Mouse (Mus musculus) lung, embryonic 15.5 days (tissue): Measurements from ENCODE around the gene Kmt5c. TPM values are rescaled to one million over a fixed set of nuclear protein-coding genes. Genes with fewer than 3 reads are reported as not detected.

Experiments used
- ATAC-seq: fragments of 200-750 bp; cut with Nextera tagmentation; 2 replicates; pipeline ENCODE4 v1.8.0; 2017; ENCODE audit warnings: moderate number of reproducible peaks, borderline replicate concordance; ENCODE audit not compliant: low FRiP score, low TSS enrichment; ENCODE audit errors: extremely low read depth
- H3K27ac ChIP-seq: fragments of 300-500 bp; sonication (generic); 2 replicates; pipeline ENCODE4 v1.5.1; 2015; ENCODE audit warnings: moderate library complexity, mild to moderate bottlenecking, inconsistent platforms
- H3K27me3 ChIP-seq: fragments of 300-500 bp; sonication (generic); 2 replicates; pipeline ENCODE4 v1.6.1; 2015; ENCODE audit warnings: inconsistent platforms
- H3K36me3 ChIP-seq: fragments of 300-500 bp; sonication (generic); 2 replicates; pipeline ENCODE4 v1.6.1; 2015; ENCODE audit warnings: inconsistent platforms
- H3K4me1 ChIP-seq: fragments of 300-500 bp; sonication (generic); 2 replicates; pipeline ENCODE4 v1.6.1; 2015; ENCODE audit warnings: inconsistent platforms
- H3K4me2 ChIP-seq: fragments of 300-500 bp; sonication (generic); 2 replicates; pipeline ENCODE4 v1.6.1; 2015; ENCODE audit warnings: inconsistent platforms, mild to moderate bottlenecking, moderate library complexity
- H3K4me3 ChIP-seq: fragments of 300-500 bp; sonication (generic); 2 replicates; pipeline ENCODE4 v1.5.1; 2015; ENCODE audit warnings: mild to moderate bottlenecking, inconsistent platforms
- H3K9ac ChIP-seq: fragments of 300-500 bp; sonication (generic); 2 replicates; pipeline ENCODE4 v1.6.1; 2015; ENCODE audit warnings: inconsistent platforms
- H3K9me3 ChIP-seq: fragments of 300-500 bp; sonication (generic); 2 replicates; pipeline ENCODE4 v1.6.1; 2016; ENCODE audit warnings: inconsistent platforms
- WGBS: fragments of 180-500 bp; shearing (Covaris S2); methylation state at CpG from one replicate; pipeline ENCODE4 v1.1.7; 2015; 5-methylcytosine and 5-hydroxymethylcytosine counted together
- polyA plus RNA-seq: library from polyadenylated mRNA; unstranded; fragments of >200 nt; fragmentation: Nextera tagmentation; extraction: Ambion mirVana; gene quantifications from 2 replicates; pipeline ENCODE4 v1.2.1, GENCODE M21; 2015

The Kmt5c gene
- polyA plus RNA-seq, 1 experiment from 2014 or later = 60.3 TPM

DNA sequence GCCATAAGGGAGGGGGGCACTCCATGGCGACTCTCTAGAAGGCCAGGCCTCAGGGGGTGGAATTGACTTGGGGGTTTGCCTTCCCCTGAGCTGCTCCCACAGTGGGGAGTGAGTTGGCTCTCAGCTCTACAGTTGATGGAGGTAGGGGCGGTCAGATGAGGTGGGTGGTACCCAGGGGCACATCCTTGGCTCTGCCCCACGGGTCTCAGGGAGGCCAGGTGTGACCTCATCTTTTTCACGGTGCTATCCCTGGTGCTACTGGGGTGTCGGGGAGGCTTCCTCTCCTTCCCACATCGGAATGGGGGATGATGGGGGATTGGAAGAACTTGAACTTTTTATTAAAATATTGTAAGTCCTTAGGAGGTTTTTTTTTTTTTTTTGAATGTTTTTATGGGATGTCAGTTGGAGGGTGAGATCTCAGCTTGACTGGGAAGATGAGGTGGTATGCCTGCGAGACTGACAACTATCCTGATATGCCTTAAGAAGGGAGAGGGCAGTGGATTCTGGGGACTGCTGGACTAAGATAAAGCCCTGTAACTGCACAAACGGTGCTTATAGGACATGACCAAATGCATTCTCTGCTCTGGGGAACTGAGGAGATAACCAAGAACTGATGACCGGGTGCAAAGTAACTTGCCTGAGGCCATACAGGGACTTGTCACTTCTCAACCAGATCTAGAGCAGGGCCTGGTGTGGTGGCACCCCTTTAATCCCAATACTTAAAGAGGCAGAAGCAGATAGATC, 7.4 kb downstream of the Kmt5c start:
- WGBS = 59% methylated on average over 9 of the region's 9 CpGs
- H3K4me2 ChIP-seq = no peak overlapping the region
- H3K4me3 ChIP-seq = no peak overlapping the region
- no peaks in the 10 kb centered on the region for H3K9me3 ChIP-seq
- peaks cover 17% of the 10 kb centered on the region for H3K36me3 ChIP-seq
- H3K27ac ChIP-seq = no peak overlapping the region
- peaks cover 22% of the 10 kb centered on the region for H3K4me1 ChIP-seq
- no peak overlapping the region for H3K9ac ChIP-seq
- ATAC-seq = no peak
- H3K27me3 ChIP-seq = no peaks in the 10 kb centered on the region

DNA sequence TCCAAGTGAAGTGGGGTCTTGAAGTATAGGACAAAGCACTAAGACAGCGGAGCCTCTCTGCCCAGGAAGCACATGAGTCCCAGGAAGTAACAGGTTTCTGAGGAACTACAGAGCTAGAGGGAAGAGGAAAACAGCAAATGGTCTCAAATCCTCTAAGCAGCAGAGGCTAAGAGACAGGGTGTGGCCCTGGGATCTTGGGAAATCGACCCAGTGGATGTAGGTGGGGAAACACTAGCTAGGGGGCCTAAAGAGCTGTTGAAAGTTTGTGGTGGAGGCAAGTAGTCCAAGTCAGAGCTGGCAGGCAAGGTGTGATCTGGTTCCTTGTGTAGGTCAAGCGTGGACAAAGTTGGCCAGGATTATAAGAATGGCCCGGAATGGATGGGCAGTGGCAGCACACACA, 8.4 kb downstream of the Kmt5c start:
- Histone ChIP-seq H3K4me3 (no peak overlapping the region), H3K27ac (no peak overlapping the region), H3K27me3 (no peaks in the 10 kb centered on the region), H3K9ac (no peak overlapping the region), H3K36me3 (peaks cover 17% of the 10 kb centered on the region), H3K4me1 (peaks cover 21% of the 10 kb centered on the region), H3K9me3 (no peaks in the 10 kb centered on the region), H3K4me2 (no peak overlapping the region)
- WGBS = 69% methylated on average over 4 of the region's 4 CpGs
- ATAC-seq = no peak

DNA sequence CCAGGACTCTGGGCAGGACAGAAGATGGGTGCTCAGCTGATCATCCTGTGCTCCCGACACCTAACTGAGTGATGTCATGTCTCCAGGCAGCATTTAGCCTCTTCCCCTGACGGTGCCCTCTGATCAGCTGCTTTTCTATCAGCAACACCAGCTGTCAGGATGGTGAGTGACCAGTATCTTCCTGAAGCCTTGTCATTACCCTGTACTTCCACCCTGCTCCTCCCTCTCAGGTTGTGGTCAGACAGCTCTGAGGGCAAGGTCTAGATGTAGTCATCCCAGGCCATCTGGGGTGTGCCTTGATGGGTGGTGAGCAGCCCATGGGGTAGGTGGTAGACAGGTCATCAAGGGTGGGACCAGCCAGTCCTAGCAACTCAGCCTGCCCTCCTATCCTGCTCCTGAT, 9.3 kb downstream of the Kmt5c start:
- Histone ChIP-seq H3K4me1 (peaks cover 19% of the 10 kb centered on the region), H3K4me3 (no peak overlapping the region), H3K27me3 (no peaks in the 10 kb centered on the region), H3K27ac (no peak overlapping the region), H3K4me2 (no peak overlapping the region), H3K9ac (no peak overlapping the region), H3K36me3 (peaks cover 16% of the 10 kb centered on the region), H3K9me3 (no peaks in the 10 kb centered on the region)
- 52% methylated on average over 2 of the region's 2 CpGs for WGBS
- ATAC-seq = no peak

DNA sequence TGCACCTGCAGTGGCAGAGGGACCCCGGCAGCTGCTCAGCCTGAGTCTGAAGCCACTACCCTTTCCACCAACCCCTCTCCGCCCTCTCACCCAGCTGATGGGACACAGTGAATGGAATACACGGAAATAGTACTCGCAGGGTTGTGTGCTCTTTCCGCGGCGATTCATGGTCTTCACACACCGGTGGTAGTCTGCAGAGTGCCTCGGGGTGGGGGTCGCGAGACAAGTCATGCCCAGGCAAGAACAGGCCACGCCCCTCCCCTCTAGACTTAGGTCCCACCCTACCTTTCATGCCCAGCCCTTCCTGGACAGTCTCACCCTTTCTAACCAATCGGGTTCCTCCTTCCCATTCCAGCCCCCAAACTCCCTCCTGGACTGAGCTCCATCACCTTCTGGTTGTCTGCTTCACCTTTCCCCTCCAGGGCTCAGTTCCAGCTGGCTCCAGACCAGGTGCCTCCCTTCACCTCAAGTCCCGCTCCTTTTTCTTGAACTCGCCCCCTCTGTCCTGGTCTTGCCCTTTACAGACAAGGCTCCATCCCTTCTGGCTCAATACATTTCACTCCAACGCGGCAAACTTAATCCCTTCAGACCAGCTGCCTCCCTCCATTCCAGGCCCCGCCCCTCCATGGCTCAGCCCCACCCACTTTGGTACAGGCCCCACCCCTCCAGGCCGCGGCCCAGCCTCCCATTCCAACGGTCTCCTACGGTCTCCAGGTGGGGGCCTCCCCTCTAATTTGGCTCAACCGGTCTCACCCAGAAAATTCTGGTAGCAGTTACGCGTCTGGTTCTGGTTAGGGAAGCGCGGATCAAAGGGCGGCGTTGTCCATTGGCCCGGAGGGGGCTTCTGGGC, 12.3 kb downstream of the Kmt5c start:
- Histone ChIP-seq H3K9me3 (no peaks in the 10 kb centered on the region), H3K4me1 (peaks cover 19% of the 10 kb centered on the region), H3K9ac (peak overlapping the region; percentile 11; the same call in 1 of the 2 replicates), H3K36me3 (no peaks in the 10 kb centered on the region), H3K4me2 (peak overlapping the region; percentile 71), H3K27me3 (no peaks in the 10 kb centered on the region), H3K27ac (peak overlapping the region; percentile 56), H3K4me3 (peak overlapping the region; percentile 45)
- ATAC-seq = peak; percentile 81
- 3% methylated on average over 30 of the region's 30 CpGs for WGBS

DNA sequence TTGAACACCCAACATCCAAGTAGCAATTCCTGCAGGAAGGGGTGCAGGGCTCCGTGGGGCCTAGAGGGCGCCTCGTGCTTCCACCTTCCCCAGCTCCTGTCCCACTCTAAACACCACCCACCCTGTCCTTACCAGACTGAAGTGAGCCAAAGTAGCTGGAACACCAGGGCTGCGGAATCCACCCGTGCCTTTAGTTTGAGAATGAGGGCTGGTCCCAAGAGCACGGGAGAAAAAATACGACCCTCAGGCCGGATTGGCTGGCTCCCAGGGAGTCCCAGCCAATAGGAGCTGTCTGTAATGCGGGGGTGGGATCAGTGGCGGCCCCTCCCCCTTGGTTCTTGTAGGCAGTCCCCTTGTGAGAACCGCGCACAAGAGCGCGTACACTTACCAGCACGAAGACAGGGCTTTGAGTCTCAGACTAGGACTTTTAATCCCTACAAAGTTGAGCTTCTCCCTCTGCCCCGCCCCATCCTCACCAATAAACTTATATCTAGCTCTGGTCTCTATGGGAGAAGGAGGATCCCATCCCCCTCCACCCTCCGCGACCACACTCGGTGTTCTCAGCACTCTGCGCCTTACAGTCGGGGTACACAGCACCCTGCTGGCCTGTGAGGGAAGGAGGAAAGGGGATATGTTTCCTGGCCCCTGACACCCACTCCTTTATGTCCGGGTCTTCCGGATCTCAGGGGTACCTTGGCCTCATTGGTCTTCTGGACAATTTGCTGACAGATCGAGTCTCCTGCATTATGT, 13.1 kb downstream of the Kmt5c start, which contains the start of gene Cox6b2:
TSS of gene Cox6b2 (minus strand) at position 274 of the 750 bp plus-strand sequence.
- H3K4me1 ChIP-seq = peaks cover 19% of the 10 kb centered on the region
- H3K27ac ChIP-seq = peak within 1 kb of the TSS; percentile 56
- no peaks in the 10 kb centered on the region for H3K36me3 ChIP-seq
- ATAC-seq = peak; percentile 93
- peak within 1 kb of the TSS; percentile 45 for H3K4me3 ChIP-seq
- WGBS = 2% methylated on average over 24 of the region's 24 CpGs
- H3K4me2 ChIP-seq = peak within 1 kb of the TSS; percentile 71
- no peaks in the 10 kb centered on the region for H3K27me3 ChIP-seq
- H3K9me3 ChIP-seq = no peaks in the 10 kb centered on the region
- peak within 1 kb of the TSS; percentile 11 for H3K9ac ChIP-seq

DNA sequence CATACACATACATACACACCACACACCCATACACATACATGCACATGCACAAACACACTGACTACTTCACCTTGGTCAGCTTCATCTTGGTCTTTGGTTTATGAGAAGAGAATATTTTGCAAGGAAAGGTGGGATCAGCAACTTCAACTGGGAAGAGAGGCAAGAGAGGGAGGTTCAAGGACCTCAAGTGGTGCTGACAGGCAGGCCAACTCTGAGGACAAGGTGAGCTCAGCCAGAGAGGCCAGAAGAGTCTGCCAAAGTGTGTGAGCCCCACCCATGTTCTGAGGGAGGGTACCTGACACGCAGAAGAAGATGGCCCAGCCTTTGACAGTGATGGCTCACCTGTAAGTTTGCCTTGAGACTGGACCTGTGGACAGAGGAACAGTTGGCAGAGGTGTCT, 19.8 kb downstream of the Kmt5c start:
- H3K27me3 ChIP-seq = no peaks in the 10 kb centered on the region
- no peaks in the 10 kb centered on the region for H3K4me1 ChIP-seq
- no peak overlapping the region for H3K9ac ChIP-seq
- WGBS = 20% methylated on average over 1 of the region's 1 CpGs
- no peaks in the 10 kb centered on the region for H3K36me3 ChIP-seq
- no peak overlapping the region for H3K4me3 ChIP-seq
- ATAC-seq = no peak
- no peak overlapping the region for H3K27ac ChIP-seq
- no peak overlapping the region for H3K4me2 ChIP-seq
- H3K9me3 ChIP-seq = no peaks in the 10 kb centered on the region

DNA sequence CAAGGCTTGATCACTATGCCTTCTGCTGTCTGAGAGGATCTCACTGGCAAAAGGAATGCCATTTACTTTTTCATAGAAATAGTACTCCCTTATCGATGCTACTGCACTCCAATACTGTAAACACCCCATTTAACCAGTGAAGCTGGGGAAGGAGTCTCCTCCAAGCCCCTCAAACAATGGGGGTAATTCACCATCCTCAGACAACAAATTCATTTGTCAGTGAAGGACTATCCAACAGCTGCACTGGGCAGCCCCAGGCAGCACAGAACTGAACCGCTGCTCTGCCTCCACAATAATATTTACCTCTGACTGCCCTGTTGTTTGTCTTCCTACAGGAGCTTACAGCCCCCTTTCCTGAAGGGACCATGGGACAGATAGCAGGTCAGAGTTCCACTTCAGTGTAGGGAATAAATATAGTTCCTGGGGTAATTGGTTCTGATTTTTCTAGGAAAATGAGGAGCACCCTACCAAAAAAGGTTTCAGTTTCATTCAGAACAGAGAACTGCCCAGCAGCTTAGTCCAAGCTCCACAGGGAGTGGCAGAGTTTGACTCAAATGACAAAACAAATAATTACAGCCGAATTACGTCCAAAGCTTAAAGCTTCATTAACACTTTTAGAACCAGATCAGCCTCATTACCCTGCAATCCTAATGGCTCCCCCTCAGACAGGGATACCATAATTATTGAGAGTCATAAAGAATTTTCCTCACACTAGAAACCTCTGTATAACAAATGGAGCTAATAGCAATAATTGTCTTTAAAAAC, 25.2 kb downstream of the Kmt5c start:
- 16% methylated on average over 4 of the region's 4 CpGs for WGBS
- Histone ChIP-seq H3K9ac (no peak overlapping the region), H3K4me1 (no peaks in the 10 kb centered on the region), H3K4me3 (no peak overlapping the region), H3K27ac (no peak overlapping the region), H3K36me3 (no peaks in the 10 kb centered on the region), H3K9me3 (no peaks in the 10 kb centered on the region), H3K4me2 (no peak overlapping the region), H3K27me3 (0 out of 2 replicates have a peak, but pooled peaks cover 2% of the 10 kb centered on the region)
- no peak for ATAC-seq

DNA sequence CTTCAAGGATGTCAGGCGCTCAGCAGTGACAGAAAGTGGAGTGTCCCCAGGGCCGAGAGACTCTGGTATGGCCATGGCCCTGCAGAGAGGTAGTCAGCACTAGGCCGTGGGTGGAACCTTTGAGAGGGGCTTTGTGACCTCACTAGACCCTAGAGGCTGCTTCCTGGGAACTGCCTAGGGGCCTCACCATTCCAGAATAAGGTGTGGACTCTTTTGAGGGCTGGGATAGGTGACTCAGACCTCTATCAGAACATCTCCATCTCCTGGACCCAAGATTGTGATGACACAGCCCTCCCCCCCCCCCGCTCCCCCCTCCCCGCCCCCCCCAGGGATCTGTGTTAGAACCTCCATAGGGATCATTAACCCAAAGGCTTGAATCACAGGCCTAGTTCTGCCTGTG, 31.3 kb downstream of the Kmt5c start, which contains the start of gene Fam71e2:
TSS of gene Fam71e2 (minus strand) at position 101 of the 400 bp plus-strand sequence.
- WGBS = 48% methylated on average over 5 of the region's 5 CpGs
- no peak within 1 kb of the TSS for H3K4me3 ChIP-seq
- H3K9ac ChIP-seq = no peak within 1 kb of the TSS
- peaks cover 14% of the 10 kb centered on the region for H3K27me3 ChIP-seq
- H3K27ac ChIP-seq = no peak within 1 kb of the TSS
- no peaks in the 10 kb centered on the region for H3K4me1 ChIP-seq
- no peaks in the 10 kb centered on the region for H3K36me3 ChIP-seq
- no peak within 1 kb of the TSS for H3K4me2 ChIP-seq
- no peak for ATAC-seq
- H3K9me3 ChIP-seq = no peaks in the 10 kb centered on the region

DNA sequence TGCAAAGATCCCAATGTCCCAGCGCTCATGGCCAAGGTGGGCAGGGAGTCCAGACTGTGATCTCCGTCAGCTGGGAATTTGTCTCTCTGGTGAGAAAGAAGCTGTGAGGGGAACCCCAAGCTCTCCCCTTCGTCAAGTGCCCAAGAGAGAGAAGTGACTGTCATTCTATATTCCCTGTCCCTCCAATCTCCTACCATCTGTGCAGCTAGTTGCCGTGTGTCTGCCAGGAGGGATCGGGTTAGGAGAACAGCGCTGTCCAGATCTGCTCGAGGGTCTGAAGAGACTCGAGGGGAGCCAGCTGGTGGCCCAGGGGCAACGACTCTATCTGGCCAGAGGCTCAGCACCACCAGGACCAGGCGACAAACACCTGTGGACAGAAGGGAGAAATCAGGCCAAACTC, 36.2 kb downstream of the Kmt5c start:
- 50% methylated on average over 10 of the region's 10 CpGs for WGBS

DNA sequence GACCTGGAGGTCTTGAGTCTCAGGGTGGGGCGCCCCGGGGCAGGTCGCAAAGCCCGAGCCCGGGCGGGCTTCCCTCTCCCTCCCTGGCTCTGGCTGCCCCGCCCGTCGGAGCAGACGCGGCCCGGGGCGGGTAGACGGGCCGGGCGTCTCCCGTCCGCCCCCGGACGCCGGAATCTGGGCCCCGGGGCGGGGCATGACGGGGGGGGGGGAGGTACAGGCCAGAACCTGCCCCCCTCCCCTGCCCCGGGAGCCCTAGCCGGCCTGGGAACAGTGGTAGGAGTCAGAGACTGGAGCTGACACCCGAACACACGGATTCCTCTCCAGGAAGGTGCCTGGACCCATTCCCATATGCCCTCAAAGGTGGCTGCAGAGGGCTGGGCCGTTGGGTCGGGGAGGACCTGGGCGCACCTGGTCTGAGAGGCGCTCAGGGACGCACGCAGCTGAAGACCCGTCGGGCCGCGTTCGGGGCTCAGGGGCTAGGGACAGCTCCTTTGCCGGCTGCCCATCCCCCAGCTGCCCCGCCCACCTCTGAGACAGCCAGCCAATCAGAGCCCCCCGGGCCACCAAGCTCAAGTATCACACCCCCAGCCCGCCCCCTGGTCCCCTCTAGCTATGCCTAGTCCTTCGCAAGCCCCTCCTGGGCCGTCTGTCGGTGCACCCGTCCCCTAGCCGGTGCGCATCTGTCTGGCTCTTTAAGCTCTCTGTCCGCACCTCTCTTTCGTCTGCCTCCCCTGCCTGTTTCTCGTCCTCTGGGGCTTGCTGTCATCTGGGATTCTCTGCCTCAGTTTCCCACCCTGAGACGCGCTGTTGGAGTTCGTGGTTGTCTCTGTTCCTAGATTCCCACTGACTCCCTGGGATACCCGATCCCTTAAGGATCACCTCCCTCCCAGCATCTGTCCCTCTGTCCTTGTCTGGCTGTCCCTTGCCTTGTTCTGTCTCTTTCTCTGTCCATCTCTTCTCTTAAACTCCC, 37.2 kb downstream of the Kmt5c start:
- WGBS = 1% methylated on average over 39 of the region's 56 CpGs
- H3K27ac ChIP-seq = no peak overlapping the region
- H3K4me2 ChIP-seq = peak overlapping the region; percentile 52
- H3K4me1 ChIP-seq = peaks cover 10% of the 10 kb centered on the region
- no peak overlapping the region for H3K9ac ChIP-seq
- peak overlapping the region; percentile 31 for H3K4me3 ChIP-seq
- ATAC-seq = peak; percentile 75
- no peaks in the 10 kb centered on the region for H3K9me3 ChIP-seq
- no peaks in the 10 kb centered on the region for H3K36me3 ChIP-seq
- peaks cover 47% of the 10 kb centered on the region for H3K27me3 ChIP-seq

More for the DNA sequence above, 36.2 kb downstream of the Kmt5c start:
- Histone ChIP-seq H3K9me3 (no peaks in the 10 kb centered on the region), H3K4me3 (no peak overlapping the region), H3K4me1 (peaks cover 6% of the 10 kb centered on the region), H3K4me2 (no peak overlapping the region), H3K9ac (no peak overlapping the region), H3K36me3 (no peaks in the 10 kb centered on the region), H3K27me3 (peaks cover 47% of the 10 kb centered on the region), H3K27ac (no peak overlapping the region)
- ATAC-seq = no peak
